8 mouse cellular contexts compared by ENCODE assay signal in genomic region chr17:44671946-44672692, GRCm38 (mm10).
DNase-seq lines count a peak whose midpoint lies in the region; ATAC-seq and TF ChIP-seq lines count a peak whose summit lies in the region.

No protein-coding gene starts in this region.

- H3K4me1 ChIP-seq in cerebellum, adult 2 months (ENCODE audit: control insufficient read depth, insufficient read depth, low read length) = peaks cover 4% of the 10 kb centered on the region; the same call in 1 of the 2 replicates
- H3K4me1 ChIP-seq in limb, embryonic 10.5 days = no peaks in the 10 kb centered on the region

- H3K27me3 ChIP-seq in cerebellum, adult 2 months (ENCODE audit: control insufficient read depth, insufficient read depth, low read length) = no peaks in the 10 kb centered on the region
- peaks cover 12% of the 10 kb centered on the region for H3K27me3 ChIP-seq in limb, embryonic 10.5 days (ENCODE audit: low read depth, poor library complexity, severe bottlenecking)

- H3K36me3 ChIP-seq in limb, embryonic 10.5 days = no peaks in the 10 kb centered on the region

- no peaks in the 10 kb centered on the region for H3K9me3 ChIP-seq in limb, embryonic 10.5 days (replicated peaks)

- no peak for TF ChIP-seq POLR2A in cerebellum, adult 2 months (IDR thresholded peaks at IDR 0.05; ENCODE audit: borderline replicate concordance, insufficient read depth, low read length)

- 28% methylated on average over 16 of the region's 16 CpGs for WGBS in cerebellum, adult 2 months
- 92% methylated on average over 16 of the region's 16 CpGs for WGBS in limb, embryonic 10.5 days

- no peak for ATAC-seq in inflammation-experienced regulatory T-cells, adult 6 months

- TF ChIP-seq CTCF in cerebellum, adult 2 months (IDR thresholded peaks at IDR 0.05; ENCODE audit: borderline replicate concordance, insufficient read depth, low read depth, low read length) = no peak
- no peak for TF ChIP-seq CTCF in left cerebral cortex, adult 2 months (IDR thresholded peaks at IDR 0.05)

- no peak overlapping the region for H3K4me3 ChIP-seq in cerebellum, adult 2 months (replicated peaks; ENCODE audit: insufficient read depth, low read depth, low read length)
- no peak overlapping the region for H3K4me3 ChIP-seq in left cerebral cortex, adult 2 months
- H3K4me3 ChIP-seq in limb, embryonic 10.5 days = no peak overlapping the region

- DNase-seq in retina, postnatal 1 day = peak; percentile 66
- DNase-seq in retina, embryonic 14.5 days (ENCODE audit: low spot score) = no peak
- peak; percentile 44 to 45 for DNase-seq in cerebellum, adult 2 months
- DNase-seq in gastrocnemius, postnatal 36 days = peak; percentile 29 to 50
- DNase-seq in left cerebral cortex, adult 2 months (ENCODE audit: extremely low spot score in 1 of 2, low spot score in 2 of 2) = peak; percentile 41 to 59
- DNase-seq in spleen, adult 18-20 months = peak; percentile 11 to 18
- no peak for DNase-seq in limb, embryonic 10.5 days (ENCODE audit: low spot score)

- intact Hi-C loops in gastrocnemius, postnatal 36 days (cut with DNase I) = no loop called here
- intact Hi-C loops in left cerebral cortex, adult 2 months (cut with DNase I) = no loop called here

- no peak overlapping the region for H3K27ac ChIP-seq in cerebellum, adult 2 months (ENCODE audit: insufficient read depth, low read length)
- H3K27ac ChIP-seq in left cerebral cortex, adult 2 months = peak overlapping the region; percentile 63
- H3K27ac ChIP-seq in limb, embryonic 10.5 days = no peak overlapping the region

Comparison
In these comparisons a context has a peak if more than half of its experiments do, and no peak if none do; other contexts are left out.
1. DNase-seq: peak in retina, postnatal 1 day (single experiment), cerebellum, adult 2 months (2 of 2), gastrocnemius, postnatal 36 days (2 of 2), left cerebral cortex, adult 2 months (2 of 2) and spleen, adult 18-20 months (2 of 2); none in retina, embryonic 14.5 days (single experiment) and limb, embryonic 10.5 days (single experiment).